Mouse (Mus musculus) layer of hippocampus, adult 18-20 months (tissue): Measurements from ENCODE around the gene Chd6. TPM values are rescaled to one million over a fixed set of nuclear protein-coding genes. Genes with fewer than 3 reads are reported as not detected.
A peak's percentile ranks its signal among the peaks of the same experiment; 100 is the strongest.

ENCODE experiments used
- DNase-seq, 2 experiments: peaks; one replicate each; pipeline ENCODE4 v3.0.0; 2022; ENCODE audit warnings: low spot score in 2 of 2
- long read RNA-seq: library from polyadenylated mRNA; stranded (forward); transcript quantifications from one replicate; pipeline ENCODE4 v2.0.0, GENCODE M21; 2021
- total RNA-seq, 2 experiments: library from RNA; stranded (reverse); gene quantifications; 2 replicates each; pipeline ENCODE4 v1.2.3; 2021

Gene Chd6
- 10 to 100 TPM; 56.1 to 61.2 TPM for total RNA-seq
- long read RNA-seq, full-length matches to known transcripts, result 1 of 5 reads
- long read RNA-seq, partial matches to known transcripts, result 3 of 5 reads
- long read RNA-seq, other reads (novel, unspliced or antisense), result 1 of 5 reads

DNA sequence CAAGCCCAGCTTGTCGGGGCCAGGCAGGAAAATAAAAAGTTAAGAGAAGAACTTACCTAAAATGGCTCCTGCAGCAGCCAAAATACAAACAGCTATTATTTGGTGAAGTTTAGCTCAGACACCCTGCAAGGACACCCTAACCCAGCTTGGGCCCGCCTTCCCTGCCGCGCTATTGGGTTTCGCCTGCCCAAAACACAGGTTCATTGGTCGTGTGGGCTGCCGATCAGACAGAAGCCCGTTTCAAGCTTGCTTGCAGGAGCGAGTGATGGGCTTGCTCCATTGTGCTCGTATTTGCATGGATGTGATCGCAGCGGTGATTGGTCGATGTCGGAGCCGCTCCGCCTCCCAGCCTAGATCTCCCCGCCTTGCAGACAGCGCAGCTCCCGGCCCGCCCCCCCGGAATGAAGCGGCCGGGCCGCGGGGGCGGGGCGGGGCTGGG lies at the start of gene Chd6:
Gene Chd6 (minus strand): TSS at position 143 of the 439 bp plus-strand sequence.
- DNase-seq, result peak; percentile 98 to 100

DNA sequence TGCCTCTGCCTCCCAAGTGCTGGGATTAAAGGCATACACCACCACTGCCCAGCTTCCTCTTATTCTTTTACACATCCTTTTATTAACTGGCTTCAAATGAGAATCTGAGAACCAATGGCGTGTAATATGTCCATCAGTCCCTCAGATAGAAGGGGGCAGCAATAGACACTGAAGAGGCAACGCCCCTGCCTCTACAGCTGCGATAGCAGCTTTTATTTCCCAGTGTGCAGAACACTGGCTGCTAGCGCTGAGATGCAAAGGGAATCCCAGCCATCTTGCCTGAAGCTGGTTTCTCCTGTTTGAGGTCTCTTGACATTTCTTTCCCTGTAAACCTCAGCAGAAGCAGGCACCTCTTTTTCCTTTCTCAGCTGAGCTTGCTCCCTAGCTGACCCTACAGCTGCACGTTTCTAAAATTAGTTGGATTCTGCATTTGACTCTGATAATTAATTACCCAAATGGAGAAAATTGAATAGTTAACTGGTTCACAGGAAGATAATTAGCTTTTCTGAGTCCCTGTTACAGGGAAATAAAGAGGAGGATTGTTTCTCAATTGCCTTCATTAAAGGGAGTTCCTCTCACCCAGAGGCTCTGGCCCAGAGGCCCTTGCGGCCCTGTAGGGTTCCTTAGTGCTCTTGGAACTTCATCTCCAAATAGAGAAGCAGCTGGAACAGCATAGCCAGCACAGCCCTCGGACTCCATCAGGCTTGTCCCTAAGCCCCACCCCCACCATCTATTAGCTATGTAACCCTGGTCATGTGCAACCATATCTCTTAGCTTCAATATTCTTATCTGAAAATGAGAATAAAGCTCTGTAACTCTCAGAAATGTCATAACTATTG lies 41.3 kb upstream of the Chd6 start:
- no peak for DNase-seq

DNA sequence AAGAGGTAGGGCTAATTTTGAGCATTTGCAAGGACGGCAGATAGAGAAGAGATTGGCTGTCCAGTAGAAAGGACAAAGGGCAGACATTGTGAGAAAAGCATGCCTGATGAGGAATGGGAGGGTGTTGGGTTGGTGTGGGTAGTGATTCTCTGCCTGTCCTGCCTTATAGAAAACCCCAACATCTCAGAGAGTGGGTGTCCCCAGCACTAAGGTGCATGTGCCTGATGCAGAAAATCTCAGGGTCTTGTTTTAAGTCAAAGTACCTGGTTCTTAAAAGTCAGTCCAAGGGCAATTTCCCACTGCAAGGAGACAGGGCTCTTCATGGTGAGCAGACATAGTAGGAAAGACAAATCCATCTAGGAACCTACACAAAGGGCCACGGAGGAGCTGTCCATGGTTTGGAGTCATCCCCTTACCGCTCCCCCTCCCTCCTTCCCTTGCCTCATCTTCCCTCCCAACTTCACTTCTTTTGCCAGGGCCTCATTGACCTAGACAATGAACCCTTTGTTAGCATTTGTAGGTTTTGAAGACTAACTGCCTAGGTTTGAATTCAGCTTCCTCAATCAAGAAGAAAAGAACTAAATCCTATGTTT lies 39.6 kb upstream of the Chd6 start:
- no peak for DNase-seq

DNA sequence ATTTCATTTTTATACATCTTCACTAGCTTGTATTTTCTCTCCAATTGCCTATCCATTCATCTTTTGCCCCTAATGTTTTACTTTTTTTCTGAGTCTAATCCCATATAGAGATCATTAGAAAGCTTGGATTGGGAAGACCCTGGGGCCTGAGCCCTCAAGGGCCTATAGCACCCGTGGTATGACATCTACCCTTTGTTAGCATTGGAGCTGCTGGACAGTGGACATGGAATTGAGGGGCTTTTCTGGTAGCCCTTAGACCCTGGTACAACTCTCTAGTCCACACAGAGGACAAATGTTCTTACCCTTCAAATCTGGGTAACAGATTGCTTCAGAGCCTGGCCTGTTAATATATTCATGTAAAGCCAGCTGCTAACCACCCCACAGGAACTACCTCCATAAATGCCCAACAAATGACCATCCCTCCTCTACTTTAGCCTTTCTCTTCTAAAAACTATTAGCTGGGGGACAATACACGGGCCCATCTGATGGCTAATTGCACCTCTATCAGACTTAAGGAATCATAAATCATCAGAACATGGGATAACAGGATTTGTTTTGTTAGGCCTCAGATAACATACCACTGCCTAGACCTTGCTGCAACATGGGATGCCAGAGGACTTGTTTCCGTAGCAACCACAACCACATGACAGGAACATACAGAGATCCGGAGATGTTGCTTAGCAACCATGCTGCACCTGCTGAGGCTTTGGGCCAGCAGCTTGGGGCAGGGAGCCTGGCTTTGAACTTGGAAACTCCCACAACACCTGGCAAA lies 39.0 kb upstream of the Chd6 start:
- peak; percentile 13 to 63 for DNase-seq

DNA sequence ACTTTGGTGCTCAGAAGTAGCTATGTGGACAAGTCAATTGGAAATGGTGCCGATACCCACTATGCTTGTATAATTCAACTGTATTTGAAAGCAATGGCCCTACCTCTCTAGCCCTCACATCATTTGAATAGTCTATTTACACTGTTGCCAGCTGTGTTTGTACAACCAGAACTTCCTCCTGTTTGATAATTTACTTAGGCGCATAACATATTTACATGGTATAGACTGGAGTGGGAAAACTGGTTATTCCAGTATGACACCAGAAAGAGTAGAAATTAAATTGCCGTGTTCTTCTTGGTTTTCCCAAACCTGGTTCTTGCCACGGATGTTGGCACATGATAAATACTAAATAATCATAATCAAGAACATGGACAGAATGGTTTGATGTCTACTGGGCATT lies 35.9 kb upstream of the Chd6 start:
- DNase-seq, result no peak

DNA sequence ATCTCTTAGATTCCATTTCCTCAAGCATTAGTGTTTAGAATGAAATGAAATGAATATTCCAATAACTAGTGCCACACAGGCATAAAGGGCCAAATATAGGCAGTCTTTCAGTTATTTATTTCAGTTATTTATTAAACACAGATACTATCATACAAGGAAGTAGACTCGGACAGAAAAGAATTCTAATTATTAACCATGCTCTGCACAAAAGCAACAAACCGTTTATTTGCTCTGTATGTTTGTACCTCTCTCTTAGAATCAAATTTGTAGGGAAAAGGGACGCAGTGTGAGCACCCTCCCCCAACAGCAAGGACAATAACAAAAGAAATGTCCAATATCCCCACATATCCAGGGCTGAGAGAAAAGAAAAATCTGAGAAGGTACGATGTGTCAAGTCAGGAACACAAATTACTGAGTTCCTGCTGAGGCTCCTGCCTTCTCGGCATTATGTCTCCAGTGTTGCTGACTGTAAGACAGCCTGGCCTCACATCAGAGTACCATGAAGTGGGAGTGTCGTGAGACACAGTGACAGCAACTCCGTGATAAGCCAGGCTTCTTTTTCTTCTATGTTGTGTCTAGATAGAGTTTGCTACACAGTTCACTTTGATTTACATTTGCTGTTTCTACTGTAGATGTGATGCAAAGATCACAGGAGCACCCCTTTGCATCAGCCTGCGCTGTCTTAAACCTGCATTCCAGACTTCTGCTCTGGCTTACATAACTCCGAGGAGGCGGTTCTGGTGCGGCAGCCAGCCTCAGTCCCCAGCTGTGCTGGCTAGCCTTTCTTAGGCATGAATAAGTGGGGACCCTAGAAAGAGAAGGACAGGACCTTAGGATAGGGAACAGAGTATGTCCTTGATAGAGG lies 30.0 kb upstream of the Chd6 start:
- DNase-seq, result peak in 1 of 2 experiments; percentile 49

DNA sequence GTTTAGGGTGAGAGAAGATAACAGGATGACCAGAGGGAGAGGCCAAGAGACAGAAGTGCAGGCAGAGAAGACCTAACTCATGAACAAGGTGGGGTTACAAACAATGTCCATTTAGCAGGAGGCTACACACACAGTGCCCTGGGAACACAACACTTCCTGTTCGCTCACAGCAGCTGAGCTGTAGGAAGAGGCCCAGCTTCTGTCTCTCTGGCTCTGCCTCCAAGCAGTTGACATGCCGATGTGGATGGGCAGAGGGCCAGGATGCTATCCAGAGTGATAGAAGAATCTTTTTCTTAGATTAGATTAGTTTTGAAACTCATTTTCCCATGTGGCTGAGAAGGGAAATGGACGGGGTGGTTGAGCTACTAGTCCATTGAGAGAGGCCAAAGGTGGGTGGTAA lies 28.1 kb upstream of the Chd6 start:
- DNase-seq, result no peak

DNA sequence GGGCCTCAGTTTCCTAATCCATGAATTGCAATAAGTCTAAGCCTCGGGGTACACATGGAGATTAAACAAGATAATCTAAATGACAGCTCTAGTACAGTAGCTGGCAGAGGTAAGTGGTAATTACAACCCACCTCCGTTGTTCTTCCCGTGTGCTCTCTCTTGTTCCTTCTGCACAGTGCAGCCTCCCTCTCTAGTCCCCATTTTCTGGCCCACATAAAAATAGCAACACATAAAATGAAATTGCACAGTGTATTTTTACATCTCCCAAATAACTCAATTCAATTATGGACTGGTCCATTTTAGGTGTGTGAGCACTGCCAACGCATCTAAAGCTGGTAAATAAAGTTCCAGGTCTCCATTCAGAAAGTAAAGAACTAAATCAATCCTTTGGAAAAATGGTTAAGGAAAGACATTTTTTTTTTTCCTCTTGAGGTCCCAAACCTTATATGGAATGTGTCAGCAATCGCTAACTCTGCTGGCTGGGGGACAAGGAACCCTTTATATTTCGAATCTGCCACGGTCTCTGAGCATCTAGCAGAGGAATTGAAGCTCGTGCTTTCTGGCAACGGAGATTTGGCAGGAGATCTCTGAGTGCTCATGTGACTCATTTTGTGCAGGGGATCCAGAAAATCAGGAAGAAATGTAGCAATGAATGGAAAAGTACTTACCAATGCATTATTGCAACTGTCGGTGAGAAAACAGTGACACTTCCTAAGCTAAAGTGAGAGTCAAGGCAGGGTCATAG lies 19.7 kb upstream of the Chd6 start:
- peak; percentile 38 to 60 for DNase-seq

DNA sequence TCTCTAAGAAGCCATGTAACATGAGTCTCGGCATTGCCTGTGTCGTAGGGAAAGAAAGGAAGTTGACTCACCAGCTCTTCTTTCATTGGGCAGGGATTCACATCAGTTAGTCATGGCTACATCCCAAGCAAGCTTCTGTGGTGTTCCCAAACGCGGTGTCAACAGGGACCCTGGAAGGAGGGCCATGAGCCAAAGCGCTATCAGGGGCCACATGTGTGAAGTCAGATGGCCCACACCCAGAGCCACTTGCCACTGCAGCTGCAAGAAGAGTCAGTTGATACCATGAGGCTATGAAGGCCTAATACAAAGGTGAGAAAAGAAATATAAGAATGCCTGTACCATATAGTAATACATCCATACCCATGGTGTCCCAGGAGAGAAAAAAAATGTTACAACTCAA lies 3.1 kb upstream of the Chd6 start:
- no peak for DNase-seq

DNA sequence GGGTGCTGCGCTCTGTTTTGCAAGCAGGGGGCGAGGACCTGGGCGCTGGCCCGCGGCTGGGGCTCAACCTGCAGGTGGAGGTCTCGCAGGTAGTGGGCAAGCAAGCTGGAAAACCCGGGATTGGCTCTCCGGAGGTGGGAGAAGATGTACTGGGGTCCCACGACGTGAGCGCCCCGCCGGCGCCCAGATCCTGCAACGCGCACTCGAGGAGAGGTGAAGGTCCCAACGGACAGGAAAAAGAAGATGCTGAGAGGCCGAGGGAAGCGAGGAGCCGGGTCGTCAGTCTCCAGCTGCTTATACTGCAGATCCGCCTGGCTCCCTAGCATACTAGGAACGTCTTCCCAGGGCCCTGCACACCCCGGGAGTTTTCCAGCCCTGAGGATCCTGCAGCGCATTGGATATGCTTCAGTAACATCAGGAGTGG lies 535 bp upstream of the Chd6 start:
- DNase-seq, result no peak

DNA sequence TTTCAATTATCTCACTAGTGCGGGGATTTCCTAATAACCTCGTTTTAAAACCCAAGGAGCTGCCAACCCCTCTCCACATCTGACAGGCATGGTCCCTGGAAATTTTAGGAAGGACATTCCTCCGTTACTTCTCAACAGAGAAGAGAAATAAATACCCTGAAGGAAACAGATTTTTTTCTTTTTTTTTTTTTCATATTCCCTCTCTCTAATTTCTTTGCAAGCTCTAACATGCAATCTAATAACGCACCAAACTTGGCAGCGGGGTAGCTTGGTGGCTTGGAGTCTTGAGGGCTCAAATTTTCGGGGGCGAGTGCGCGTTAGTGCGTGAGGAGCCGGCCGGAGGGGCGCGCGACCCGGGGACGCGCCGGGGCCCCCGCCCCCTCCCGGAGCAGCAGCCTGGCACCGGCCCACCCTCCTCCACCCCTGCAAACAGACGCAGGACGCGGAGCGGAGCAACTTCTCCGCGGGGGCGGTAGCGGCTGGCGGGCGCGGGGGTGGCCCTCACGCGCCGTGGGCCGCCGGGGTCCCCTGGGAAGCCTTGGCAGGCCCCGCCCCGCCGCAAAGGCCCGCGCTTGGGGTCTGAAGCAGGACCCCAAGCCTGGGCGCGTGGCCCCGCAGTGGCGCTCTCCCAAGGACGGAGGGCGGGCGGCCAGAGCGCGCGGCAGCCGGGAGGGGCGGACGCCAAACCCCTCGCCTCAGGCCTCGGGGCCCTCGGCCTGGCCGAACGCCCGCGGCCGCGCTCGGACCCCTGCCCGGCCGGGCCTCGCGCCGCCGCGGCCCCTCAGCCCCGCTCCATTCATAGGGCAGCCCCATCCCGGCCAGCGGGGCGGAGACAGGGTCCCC lies 569 bp downstream of the Chd6 start:
- peak; percentile 23 to 58 for DNase-seq

DNA sequence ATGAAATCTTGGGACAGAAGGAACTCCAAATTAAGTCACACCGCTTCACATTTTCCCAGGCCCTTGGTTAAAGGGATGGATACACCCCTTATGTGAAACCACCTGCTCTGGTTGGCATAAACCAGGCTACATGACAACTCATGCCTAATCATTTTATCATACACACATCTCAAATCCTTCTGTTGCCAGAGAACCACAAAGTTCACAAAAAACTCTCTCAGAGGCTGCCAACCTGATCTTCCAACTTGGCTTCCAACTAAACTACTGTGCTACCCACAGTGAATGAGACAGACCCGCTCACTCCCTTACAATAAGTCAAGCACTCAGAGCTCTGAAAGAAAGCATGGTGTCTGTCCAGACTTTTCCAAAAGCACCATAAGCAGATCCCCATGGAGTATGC lies 1.6 kb downstream of the Chd6 start:
- peak in 1 of 2 experiments; percentile 23 for DNase-seq

DNA sequence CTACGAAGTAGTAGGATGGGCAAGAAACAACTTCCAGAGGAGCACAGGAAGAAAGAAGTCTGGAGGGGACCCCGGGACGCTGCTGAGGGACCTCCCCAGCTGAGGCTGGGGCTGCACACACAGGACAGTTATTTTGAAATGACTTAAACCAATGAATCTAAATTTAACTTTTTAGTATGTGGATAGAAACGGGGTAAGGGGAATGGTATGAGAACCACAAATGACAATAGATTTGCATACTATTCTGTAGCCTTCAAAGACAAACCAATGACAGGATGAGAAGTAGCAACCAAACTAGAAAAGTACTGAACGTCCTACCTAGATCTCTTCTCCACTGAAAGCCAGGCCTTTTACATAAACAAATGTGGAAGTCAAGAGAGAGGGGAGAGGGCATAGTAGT lies 5.1 kb downstream of the Chd6 start:
- DNase-seq, result no peak

DNA sequence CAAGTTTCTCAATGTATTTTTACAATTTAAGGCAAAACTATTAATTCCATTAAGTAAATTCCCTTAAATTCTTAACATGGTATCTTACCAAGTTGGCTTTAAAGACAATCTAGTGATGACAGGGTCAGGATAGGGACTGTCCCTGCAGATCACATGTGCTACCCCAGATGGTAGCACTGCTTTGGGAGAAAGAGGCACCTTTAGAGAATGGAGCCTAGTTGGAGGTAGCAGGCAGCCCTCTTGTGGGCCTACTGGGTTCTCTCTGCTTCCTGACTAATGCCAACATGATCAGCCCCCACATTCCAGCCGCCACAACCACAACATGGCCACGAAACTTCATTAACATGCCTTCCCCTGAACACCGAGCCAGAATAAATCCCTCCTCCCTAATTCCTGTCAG lies 6.8 kb downstream of the Chd6 start:
- DNase-seq, result no peak

DNA sequence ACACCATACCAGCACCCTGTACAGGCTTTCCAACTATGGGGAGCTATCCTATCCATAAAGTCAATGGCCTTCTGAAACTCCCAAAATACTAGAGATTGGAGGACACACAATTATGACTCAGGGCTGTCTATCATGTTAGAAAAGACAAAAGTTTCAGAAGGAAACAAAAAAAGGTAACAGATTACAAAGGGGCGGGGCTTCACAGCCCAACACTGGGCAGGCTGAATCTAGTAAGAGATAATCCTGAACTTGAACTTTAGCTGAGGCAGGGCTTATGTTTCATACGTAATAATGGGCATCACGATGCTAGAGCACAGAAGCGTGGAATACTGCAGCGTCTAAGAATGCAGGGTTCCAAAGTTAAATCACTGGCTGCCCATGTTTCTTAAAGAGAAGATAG lies 11.1 kb downstream of the Chd6 start:
- DNase-seq, result no peak

DNA sequence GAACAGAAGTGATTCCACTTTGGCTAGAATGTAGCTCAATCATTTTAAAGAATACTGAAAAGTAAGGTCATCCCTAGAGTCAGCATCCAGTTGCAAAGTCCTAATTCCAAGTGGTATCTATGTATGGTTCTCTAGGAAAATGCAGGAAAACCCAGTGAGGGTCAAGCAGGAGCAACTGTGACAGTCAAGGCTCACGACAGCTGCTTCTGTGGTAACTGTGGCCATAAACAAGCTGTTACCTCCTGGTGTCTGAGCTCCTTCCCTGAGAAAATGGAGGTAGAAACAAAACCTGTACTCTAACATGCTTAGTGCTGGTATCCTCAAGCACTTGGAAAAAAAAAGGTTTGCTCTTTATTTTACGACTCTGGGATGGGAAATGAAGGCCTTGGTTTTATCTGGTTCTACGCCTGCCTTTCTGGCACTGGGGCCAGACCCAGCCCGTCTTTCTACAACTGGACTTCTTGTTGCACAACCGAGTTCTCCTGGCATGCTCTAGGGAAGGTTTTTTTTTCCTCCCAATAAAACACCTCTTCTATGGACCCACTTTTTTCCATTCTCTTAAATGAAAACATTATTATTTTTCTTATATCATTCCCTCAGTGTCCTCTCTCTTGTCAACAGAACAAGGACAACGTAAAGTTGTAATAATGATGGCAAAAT lies 18.0 kb downstream of the Chd6 start:
- DNase-seq, result no peak

DNA sequence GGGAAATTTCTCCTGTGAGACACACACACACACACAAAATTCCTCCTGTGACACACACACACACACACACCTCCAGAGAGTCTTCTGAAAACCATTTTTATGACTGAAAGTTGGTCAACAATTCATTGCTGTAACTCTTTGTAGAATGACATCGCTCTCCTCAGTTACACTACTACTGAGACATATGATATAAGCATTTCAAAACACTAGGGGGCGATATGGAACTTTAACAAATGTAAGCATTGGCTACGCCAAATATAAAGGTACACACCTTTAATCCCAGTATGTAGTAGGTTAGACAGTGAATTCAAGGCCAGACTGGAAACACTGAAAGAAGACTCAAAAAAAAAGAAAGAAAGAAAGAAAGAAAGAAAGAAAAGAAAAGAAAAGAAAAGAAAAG lies 18.7 kb downstream of the Chd6 start:
- DNase-seq, result no peak

DNA sequence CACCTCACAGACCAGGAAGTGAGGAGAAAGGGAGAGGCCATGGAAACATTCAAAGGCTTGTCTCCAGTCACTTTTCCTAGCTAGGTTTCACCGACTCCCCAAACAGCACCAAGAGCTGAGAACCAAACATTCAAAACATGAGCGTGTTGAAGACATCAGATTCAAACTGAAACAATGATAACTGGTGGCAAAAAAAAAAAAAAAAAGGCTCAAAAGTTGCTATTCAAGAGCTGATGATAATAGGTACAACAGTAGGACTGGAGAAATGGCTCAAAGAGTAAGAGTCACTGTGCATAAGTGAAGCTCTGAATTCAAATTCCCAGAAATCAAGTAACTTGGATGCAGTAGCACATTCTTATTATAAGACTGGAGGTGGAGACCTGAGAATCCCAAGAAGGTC lies 30.3 kb downstream of the Chd6 start:
- DNase-seq, result no peak

DNA sequence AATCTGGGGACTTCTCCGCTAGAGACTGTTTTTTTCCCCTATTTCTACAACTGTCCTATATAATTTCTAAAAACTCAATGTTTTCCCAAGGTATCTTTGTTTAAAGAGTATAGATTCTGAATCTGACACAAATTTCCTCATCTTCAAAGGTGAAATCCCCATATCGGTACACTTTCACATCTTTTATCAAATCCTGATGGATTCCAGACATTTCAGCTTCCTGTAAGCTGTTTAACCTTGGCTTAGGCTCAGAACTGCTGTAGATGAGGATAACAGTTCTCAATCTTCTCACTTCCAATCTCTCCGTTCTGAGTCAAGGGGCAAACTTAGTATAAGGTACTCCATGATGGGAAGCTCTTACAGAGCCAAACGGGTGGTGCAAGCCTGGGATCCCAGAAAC lies 32.6 kb downstream of the Chd6 start:
- no peak for DNase-seq
